Mouse (Mus musculus): ENCODE measurements at regions not wholly inside any gene's neighbourhood (a gene's known extent, or its start where the extent isn't known, plus 50 kb on each side); places are given as distances from the start of the nearest gene placed in this dataset.

- Histone ChIP-seq H3K4me3 (ENCODE audit: control insufficient read depth in 1 of 2, insufficient read depth in 1 of 2, low read depth in 2 of 2, low read length in 2 of 2) (no peak overlapping the region), H3K27ac (ENCODE audit: control insufficient read depth, low read depth, low read length) (no peak overlapping the region), H3K4me1 (ENCODE audit: control insufficient read depth in 1 of 2, insufficient read depth in 2 of 2, low read length in 2 of 2) (no peaks in the 10 kb centered on the region), H3K79me2 (ENCODE audit: control insufficient read depth, insufficient read depth, low read length, poor library complexity) (no peaks in the 10 kb centered on the region), H3K27me3 (ENCODE audit: control insufficient read depth in 1 of 2, insufficient read depth in 2 of 2, low read length in 2 of 2) (no peaks in the 10 kb centered on the region), H3K9me3 (replicated peaks; ENCODE audit: insufficient read depth, low read length) (no peaks in the 10 kb centered on the region), H3K9ac (ENCODE audit: control insufficient read depth, low read depth, low read length, poor library complexity, severe bottlenecking) (no peak overlapping the region), H3K36me3 (ENCODE audit: control insufficient read depth in 1 of 2, insufficient read depth in 2 of 2, low read length in 2 of 2) (no peaks in the 10 kb centered on the region)
- DNase-seq (ENCODE audit: low read depth, low spot score): no peak
- TF ChIP-seq RCOR1 (IDR thresholded peaks at IDR 0.05; ENCODE audit: low read depth, low read length) (no peak), MAFK (IDR thresholded peaks at IDR 0.05; ENCODE audit: borderline replicate concordance, low read depth, low read length) (no peak), MYB (IDR thresholded peaks at IDR 0.05; ENCODE audit: low read depth, low read length) (no peak), NRF1 (IDR thresholded peaks at IDR 0.05; ENCODE audit: insufficient read depth, low read depth, low read length, poor library complexity, severe bottlenecking) (no peak), E2F4 (IDR thresholded peaks at IDR 0.05; ENCODE audit: borderline replicate concordance, low read depth, low read length) (no peak), NELFE (IDR thresholded peaks at IDR 0.05; ENCODE audit: low read depth, low read length) (no peak), RAD21 (IDR thresholded peaks at IDR 0.05; ENCODE audit: low read depth, low read length) (no peak)
These were observed 451.1 kb downstream of the Ipmk start for GRCm38 (mm10) chr10:71798638-71799037.

- no peak for TF ChIP-seq ZC3H11A (IDR thresholded peaks at IDR 0.05; ENCODE audit: low read depth, low read length)
- TF ChIP-seq MYC (IDR thresholded peaks at IDR 0.05; ENCODE audit: low read depth, low read length): no peak
- TF ChIP-seq CHD2 (IDR thresholded peaks at IDR 0.05; ENCODE audit: low read length): no peak
- TF ChIP-seq POLR2A (IDR thresholded peaks at IDR 0.05; ENCODE audit: control insufficient read depth in 1 of 2, insufficient read depth in 1 of 2, low read depth in 1 of 2, low read length in 2 of 2, poor library complexity in 1 of 2): no peak
- TF ChIP-seq USF1 (IDR thresholded peaks at IDR 0.05; ENCODE audit: low read depth, low read length): no peak
- no peak for TF ChIP-seq TCF12 (IDR thresholded peaks at IDR 0.05; ENCODE audit: low read depth, low read length)
- no peak for TF ChIP-seq TAL1 (IDR thresholded peaks at IDR 0.05; ENCODE audit: low read length)
- TF ChIP-seq JUND (IDR thresholded peaks at IDR 0.05; ENCODE audit: low read depth, low read length): no peak
- no peak for TF ChIP-seq RAD21 (IDR thresholded peaks at IDR 0.05; ENCODE audit: low read depth, low read length)
- no peak for TF ChIP-seq MXI1 (IDR thresholded peaks at IDR 0.05; ENCODE audit: low read depth, low read length)
- DNase-seq (ENCODE audit: low read depth, low spot score): peak; percentile 2
- Histone ChIP-seq H3K4me1 (ENCODE audit: control insufficient read depth in 1 of 2, insufficient read depth in 2 of 2, low read length in 2 of 2) (no peaks in the 10 kb centered on the region), H3K79me2 (ENCODE audit: control insufficient read depth, insufficient read depth, low read length, poor library complexity) (no peaks in the 10 kb centered on the region), H3K27ac (ENCODE audit: control insufficient read depth, low read depth, low read length) (no peak overlapping the region), H3K9me3 (replicated peaks; ENCODE audit: insufficient read depth, low read length) (no peaks in the 10 kb centered on the region), H3K4me3 (ENCODE audit: control insufficient read depth in 1 of 2, insufficient read depth in 1 of 2, low read depth in 2 of 2, low read length in 2 of 2) (no peak overlapping the region), H3K27me3 (ENCODE audit: control insufficient read depth in 1 of 2, insufficient read depth in 2 of 2, low read length in 2 of 2) (no peaks in the 10 kb centered on the region), H3K36me3 (ENCODE audit: control insufficient read depth in 1 of 2, insufficient read depth in 2 of 2, low read length in 2 of 2) (no peaks in the 10 kb centered on the region), H3K9ac (ENCODE audit: control insufficient read depth, low read depth, low read length, poor library complexity, severe bottlenecking) (no peak overlapping the region)
These were observed 454.9 kb downstream of the Ipmk start for GRCm38 (mm10) chr10:71802457-71802856.

- DNase-seq (ENCODE audit: low read depth, low spot score): no peak
- H3K27me3 ChIP-seq (ENCODE audit: control insufficient read depth in 1 of 2, insufficient read depth in 2 of 2, low read length in 2 of 2): no peaks in the 10 kb centered on the region
- no peaks in the 10 kb centered on the region for H3K4me1 ChIP-seq (ENCODE audit: control insufficient read depth in 1 of 2, insufficient read depth in 2 of 2, low read length in 2 of 2)
- H3K9me3 ChIP-seq (replicated peaks; ENCODE audit: insufficient read depth, low read length): no peaks in the 10 kb centered on the region
- H3K36me3 ChIP-seq (ENCODE audit: control insufficient read depth in 1 of 2, insufficient read depth in 2 of 2, low read length in 2 of 2): no peaks in the 10 kb centered on the region
- H3K27ac ChIP-seq (ENCODE audit: control insufficient read depth, low read depth, low read length): no peak overlapping the region
- H3K4me3 ChIP-seq (ENCODE audit: control insufficient read depth in 1 of 2, insufficient read depth in 1 of 2, low read depth in 2 of 2, low read length in 2 of 2): no peak overlapping the region
- no peak overlapping the region for H3K9ac ChIP-seq (ENCODE audit: control insufficient read depth, low read depth, low read length, poor library complexity, severe bottlenecking)
- no peaks in the 10 kb centered on the region for H3K79me2 ChIP-seq (ENCODE audit: control insufficient read depth, insufficient read depth, low read length, poor library complexity)
- TF ChIP-seq ETS1 (IDR thresholded peaks at IDR 0.05; ENCODE audit: low read depth, low read length) (no peak), KAT2A (conservative IDR thresholded peaks at IDR 0.05; ENCODE audit: low read depth, low read length) (no peak), RCOR1 (IDR thresholded peaks at IDR 0.05; ENCODE audit: low read depth, low read length) (no peak), ZMIZ1 (IDR thresholded peaks at IDR 0.05; ENCODE audit: low read depth, low read length) (no peak), SIN3A (IDR thresholded peaks at IDR 0.05; ENCODE audit: low read length) (no peak), TAL1 (IDR thresholded peaks at IDR 0.05; ENCODE audit: low read length) (no peak), MAX (IDR thresholded peaks at IDR 0.05; ENCODE audit: low read length) (no peak), CHD2 (IDR thresholded peaks at IDR 0.05; ENCODE audit: low read length) (no peak), E2F4 (IDR thresholded peaks at IDR 0.05; ENCODE audit: borderline replicate concordance, low read depth, low read length) (no peak), MYC (IDR thresholded peaks at IDR 0.05; ENCODE audit: low read depth, low read length) (no peak), GABPA (IDR thresholded peaks at IDR 0.05; ENCODE audit: low read depth, low read length) (no peak), BHLHE40 (IDR thresholded peaks at IDR 0.05; ENCODE audit: borderline replicate concordance, low read depth, low read length) (no peak), EP300 (IDR thresholded peaks at IDR 0.05; ENCODE audit: low read depth in 1 of 2, low read length in 2 of 2) (no peak), HCFC1 (IDR thresholded peaks at IDR 0.05; ENCODE audit: low read depth, low read length) (no peak), POLR2A (IDR thresholded peaks at IDR 0.05; ENCODE audit: control insufficient read depth in 1 of 2, insufficient read depth in 1 of 2, low read depth in 1 of 2, low read length in 2 of 2, poor library complexity in 1 of 2) (no peak), MYB (IDR thresholded peaks at IDR 0.05; ENCODE audit: low read depth, low read length) (no peak), MXI1 (IDR thresholded peaks at IDR 0.05; ENCODE audit: low read depth, low read length) (no peak), POLR2AphosphoS5 (IDR thresholded peaks at IDR 0.05; ENCODE audit: borderline replicate concordance, low read depth, low read length) (no peak)
These were observed 485.1 kb downstream of the Ipmk start for GRCm38 (mm10) chr10:71832633-71833032.
